Mouse (Mus musculus) liver, embryonic 11.5 days (tissue): ENCODE results near the gene Nabp1. TPM values are rescaled to one million over a fixed set of nuclear protein-coding genes. Genes with fewer than 3 reads are reported as not detected.
"Not testable (repeated sequence)": the region's sequence is repeated elsewhere in the genome, so short reads cannot be mapped to it uniquely, and the experiment has no call there.

Source experiments
- ATAC-seq: fragments of 200-750 bp; cut with Nextera tagmentation; replicated peaks from 2 replicates; pipeline ENCODE4 v1.8.0; 2017; ENCODE audit warnings: moderate number of reproducible peaks, mild to moderate bottlenecking, moderate TSS enrichment, moderate library complexity; ENCODE audit not compliant: low FRiP score
- DNase-seq: peaks from one replicate; pipeline ENCODE4 v3.0.0-alpha.2; 2017; ENCODE audit warnings: low spot score
- H3K27ac ChIP-seq: fragments of 300-500 bp; sonication (generic); 2 replicates; pipeline ENCODE4 v1.5.1; 2014; ENCODE audit warnings: mild to moderate bottlenecking, low read depth, low read length, control low read depth
- H3K27me3 ChIP-seq: fragments of 300-500 bp; sonication (generic); replicated peaks from 2 replicates; pipeline ENCODE4 v1.6.1; 2014; ENCODE audit warnings: low read length, mixed read lengths; ENCODE audit not compliant: control insufficient read depth, insufficient read depth
- H3K36me3 ChIP-seq: fragments of 300-500 bp; sonication (generic); 2 replicates; pipeline ENCODE4 v1.6.1; 2014; ENCODE audit warnings: mild to moderate bottlenecking, low read length, moderate library complexity, mixed read lengths; ENCODE audit not compliant: control insufficient read depth, insufficient read depth
- H3K4me1 ChIP-seq: fragments of 300-500 bp; sonication (generic); replicated peaks from 2 replicates; pipeline ENCODE4 v1.6.1; 2014; ENCODE audit warnings: low read length, mixed read lengths; ENCODE audit not compliant: control insufficient read depth, insufficient read depth
- H3K4me2 ChIP-seq: fragments of 300-500 bp; sonication (generic); 2 replicates; pipeline ENCODE4 v1.6.1; 2014; ENCODE audit warnings: mild to moderate bottlenecking, control low read depth, moderate library complexity
- H3K4me3 ChIP-seq: fragments of 300-500 bp; sonication (generic); 2 replicates; pipeline ENCODE4 v1.5.1; 2014; ENCODE audit warnings: low read depth, low read length, control low read depth
- H3K9ac ChIP-seq: fragments of 300-500 bp; sonication (generic); 2 replicates; pipeline ENCODE4 v1.6.1; 2014; ENCODE audit warnings: low read depth, low read length, control low read depth
- H3K9me3 ChIP-seq: fragments of 300-500 bp; sonication (generic); 2 replicates; pipeline ENCODE4 v1.6.1; 2016; ENCODE audit warnings: low read length, inconsistent platforms, mixed read lengths; ENCODE audit not compliant: control insufficient read depth
- WGBS: fragments of 180-500 bp; shearing (Covaris S2); extraction: QIAGEN DNeasy Blood & Tissue Kit; methylation state at CpG from one replicate; pipeline ENCODE4 v1.1.7; 2014; 5-methylcytosine and 5-hydroxymethylcytosine counted together
- polyA plus RNA-seq: library from polyadenylated mRNA; unstranded; fragments of >200 nt; fragmentation: Nextera tagmentation; extraction: Ambion mirVana; gene quantifications from 2 replicates; pipeline ENCODE4 v1.2.1, GENCODE M21; 2014

Nabp1 gene
- polyA plus RNA-seq, 1 experiment from 2014 or later, result 7.6 TPM

DNA sequence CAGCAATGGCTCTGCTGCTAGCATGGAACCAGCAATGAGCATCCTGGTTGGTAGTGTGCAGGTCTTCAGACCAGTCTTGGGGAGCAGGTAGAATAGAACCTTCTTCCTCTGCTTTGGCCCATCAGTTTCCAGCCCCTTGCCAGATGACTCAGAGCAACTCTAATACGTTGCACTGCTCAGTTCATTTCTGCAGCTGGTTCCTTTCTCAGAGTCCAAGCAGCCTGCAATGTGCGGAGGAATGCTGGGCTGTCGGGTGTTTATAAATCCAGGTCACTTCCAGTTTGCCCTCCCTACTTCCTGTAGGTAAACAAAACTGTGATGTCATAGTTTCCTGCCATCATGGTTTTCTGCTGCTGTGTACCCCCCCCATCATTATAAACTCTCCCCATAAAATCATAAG lies 21.0 kb downstream of the Nabp1 start:
- no peaks in the 10 kb centered on the region for H3K9me3 ChIP-seq
- no peaks in the 10 kb centered on the region for H3K4me1 ChIP-seq
- no peak overlapping the region for H3K4me2 ChIP-seq
- no peak overlapping the region for H3K27ac ChIP-seq
- WGBS, result 66% methylated on average over 3 of the region's 3 CpGs
- ATAC-seq (no peak), DNase-seq (no peak)
- no peak overlapping the region for H3K9ac ChIP-seq
- no peaks in the 10 kb centered on the region for H3K36me3 ChIP-seq
- H3K27me3 ChIP-seq, result no peaks in the 10 kb centered on the region
- H3K4me3 ChIP-seq, result no peak overlapping the region

GRCm38 (mm10) chr1:51448789-51449188 lies 29.4 kb downstream of the Nabp1 start:
- H3K27ac ChIP-seq, result no peak overlapping the region
- H3K36me3 ChIP-seq, result no peaks in the 10 kb centered on the region
- H3K27me3 ChIP-seq, result no peaks in the 10 kb centered on the region
- H3K4me2 ChIP-seq, result no peak overlapping the region
- no peaks in the 10 kb centered on the region for H3K9me3 ChIP-seq
- H3K4me3 ChIP-seq, result no peak overlapping the region
- 50% methylated on average over 2 of the region's 2 CpGs for WGBS
- ATAC-seq (no peak), DNase-seq (no peak)
- no peak overlapping the region for H3K9ac ChIP-seq
- no peaks in the 10 kb centered on the region for H3K4me1 ChIP-seq

GRCm38 (mm10) chr1:51445854-51446460 lies 32.3 kb downstream of the Nabp1 start:
- no peaks in the 10 kb centered on the region for H3K4me1 ChIP-seq
- no peaks in the 10 kb centered on the region for H3K36me3 ChIP-seq
- no peaks in the 10 kb centered on the region for H3K27me3 ChIP-seq
- H3K4me3 ChIP-seq, result no peak overlapping the region
- no peaks in the 10 kb centered on the region for H3K9me3 ChIP-seq
- DNase-seq, result no peak
- no peak overlapping the region for H3K9ac ChIP-seq
- H3K4me2 ChIP-seq, result no peak overlapping the region
- ATAC-seq, result no peak
- 58% methylated on average over 9 of the region's 9 CpGs for whole genome bisulfite sequencing
- no peak overlapping the region for H3K27ac ChIP-seq

DNA sequence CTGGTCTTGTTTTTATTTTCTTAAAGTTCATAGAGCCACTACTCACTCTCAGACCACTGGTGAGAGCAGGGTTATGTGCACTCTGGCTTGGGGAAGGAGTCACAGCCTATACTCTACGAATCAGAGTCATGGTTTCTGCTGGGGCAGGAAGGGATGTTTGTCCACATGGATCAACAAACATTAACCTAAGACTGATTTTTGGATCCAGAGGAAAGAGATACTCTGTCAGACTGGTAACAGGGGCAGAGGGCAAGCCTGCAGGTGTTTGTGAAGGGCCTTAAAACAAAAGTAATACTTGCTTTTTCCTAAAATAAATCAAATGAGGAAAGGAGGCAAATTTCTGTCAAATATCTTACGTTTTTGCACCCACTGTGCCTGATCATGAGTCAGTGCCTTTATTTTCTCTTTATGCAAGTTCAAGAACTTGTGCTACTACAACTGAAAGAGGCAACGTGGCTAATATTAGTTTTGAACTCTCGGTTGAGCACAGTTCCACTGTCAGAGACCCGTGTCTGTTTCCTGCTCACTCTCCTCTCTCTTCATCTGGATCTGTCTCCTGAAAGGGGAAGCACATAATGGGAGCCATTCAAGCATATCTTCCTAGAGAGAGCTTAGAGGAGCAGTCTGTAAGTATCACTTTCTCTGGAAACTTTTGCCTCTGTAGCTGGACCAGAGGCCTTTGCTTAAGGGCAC lies 32.9 kb downstream of the Nabp1 start:
- no peak for ATAC-seq
- Histone ChIP-seq H3K9ac (no peak overlapping the region), H3K27ac (no peak overlapping the region), H3K27me3 (no peaks in the 10 kb centered on the region), H3K4me2 (no peak overlapping the region), H3K4me1 (no peaks in the 10 kb centered on the region), H3K9me3 (no peaks in the 10 kb centered on the region), H3K4me3 (no peak overlapping the region), H3K36me3 (no peaks in the 10 kb centered on the region)
- DNase-seq, result no peak
- WGBS, result 52% methylated on average over 5 of the region's 5 CpGs

- DNase-seq, result no peak
- Histone ChIP-seq H3K9ac (no peak overlapping the region), H3K4me3 (no peak overlapping the region), H3K27me3 (no peaks in the 10 kb centered on the region), H3K36me3 (no peaks in the 10 kb centered on the region), H3K27ac (no peak overlapping the region), H3K9me3 (no peaks in the 10 kb centered on the region), H3K4me2 (no peak overlapping the region), H3K4me1 (no peaks in the 10 kb centered on the region)
- 14% methylated on average over 1 of the region's 1 CpGs for WGBS
- no peak for ATAC-seq
These were observed 48.5 kb downstream of the Nabp1 start for GRCm38 (mm10) chr1:51429775-51430174.

DNA sequence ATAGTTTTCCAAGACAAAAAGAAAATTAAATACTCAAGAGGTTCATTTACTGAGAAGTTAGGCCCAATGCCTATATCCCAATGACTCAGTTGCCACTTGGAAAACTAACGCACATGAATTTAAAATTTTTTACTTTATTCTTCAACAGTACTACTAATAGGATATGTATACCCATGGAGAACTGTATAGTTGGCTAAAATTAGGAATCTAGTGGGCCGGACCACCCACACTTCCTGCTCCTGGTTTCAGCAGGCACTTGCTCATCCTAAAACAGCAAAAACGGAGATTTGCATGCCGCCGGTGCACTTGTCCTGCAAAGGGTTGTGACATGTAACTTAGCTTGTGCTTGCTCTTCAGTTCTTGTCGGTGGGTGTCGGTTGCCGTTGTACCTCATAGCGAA lies 51.9 kb downstream of the Nabp1 start:
- ATAC-seq (no peak), DNase-seq (no peak)
- H3K27ac ChIP-seq, result no peak overlapping the region

DNA sequence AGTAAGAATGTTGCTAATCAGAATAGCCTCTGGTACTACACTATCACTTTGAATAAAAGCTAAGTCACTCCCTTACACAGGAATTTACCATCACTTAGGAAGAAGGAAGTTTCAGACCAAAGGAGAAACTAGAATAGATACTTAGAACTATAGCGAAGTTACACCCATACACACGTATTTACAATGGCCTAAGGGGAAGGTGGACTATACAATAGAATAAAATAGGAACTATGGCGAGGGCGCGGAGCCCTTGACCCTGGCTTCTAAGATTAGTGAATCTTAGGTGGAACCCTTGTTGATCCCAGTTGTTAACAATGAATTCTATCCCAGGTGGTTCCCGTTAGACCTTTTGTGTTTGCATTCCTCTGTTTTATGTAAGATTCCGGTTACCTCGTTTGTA lies 57.2 kb downstream of the Nabp1 start:
- H3K4me1 ChIP-seq, DNase-seq, H3K4me3 ChIP-seq, H3K4me2 ChIP-seq, H3K9ac ChIP-seq, H3K9me3 ChIP-seq, H3K27ac ChIP-seq, H3K36me3 ChIP-seq, H3K27me3 ChIP-seq, ATAC-seq: not testable (repeated sequence)
- WGBS, result 88% methylated on average over 8 of the region's 8 CpGs

More for the DNA sequence above, 51.9 kb downstream of the Nabp1 start:
- H3K4me3 ChIP-seq, result no peak overlapping the region
- H3K9me3 ChIP-seq, result no peaks in the 10 kb centered on the region
- no peaks in the 10 kb centered on the region for H3K36me3 ChIP-seq
- 90% methylated on average over 9 of the region's 9 CpGs for WGBS
- no peaks in the 10 kb centered on the region for H3K4me1 ChIP-seq
- no peak overlapping the region for H3K4me2 ChIP-seq
- H3K27me3 ChIP-seq, result no peaks in the 10 kb centered on the region
- no peak overlapping the region for H3K9ac ChIP-seq

GRCm38 (mm10) chr1:51418753-51419152 lies 59.5 kb downstream of the Nabp1 start:
- ATAC-seq (no peak), DNase-seq (no peak)
- no peak overlapping the region for H3K4me3 ChIP-seq
- no peak overlapping the region for H3K9ac ChIP-seq
- H3K27ac ChIP-seq, result no peak overlapping the region
- no peaks in the 10 kb centered on the region for H3K36me3 ChIP-seq
- H3K4me2 ChIP-seq, result no peak overlapping the region
- H3K27me3 ChIP-seq, result no peaks in the 10 kb centered on the region
- no peaks in the 10 kb centered on the region for H3K9me3 ChIP-seq
- 76% methylated on average over 5 of the region's 5 CpGs for WGBS
- no peaks in the 10 kb centered on the region for H3K4me1 ChIP-seq
